Mouse (Mus musculus) WW6 (cell line): ENCODE results near the gene Eefsec.

ENCODE experiments used
- DNase-seq: peaks from one replicate; pipeline ENCODE4 v3.0.0-alpha.2; 2013; ENCODE audit warnings: low read depth, low spot score

Eefsec gene

GRCm38 (mm10) chr6:88416130-88416758, 30.1 kb downstream of the Eefsec start:
- DNase-seq: peak; percentile 5

- no peak for DNase-seq
These were observed 33.7 kb downstream of the Eefsec start for GRCm38 (mm10) chr6:88412604-88413003.

- DNase-seq: no peak
These were observed 36.8 kb downstream of the Eefsec start for GRCm38 (mm10) chr6:88409492-88409891.

- no peak for DNase-seq
These were observed 45.9 kb downstream of the Eefsec start for GRCm38 (mm10) chr6:88400451-88400850.

- no peak for DNase-seq
These were observed 48.4 kb downstream of the Eefsec start for GRCm38 (mm10) chr6:88397985-88398384.

- DNase-seq: no peak
These were observed 57.4 kb downstream of the Eefsec start for GRCm38 (mm10) chr6:88388946-88389345.

- DNase-seq: no peak
These were observed 58.3 kb downstream of the Eefsec start for GRCm38 (mm10) chr6:88387836-88388724.

GRCm38 (mm10) chr6:88384420-88385053, 61.8 kb downstream of the Eefsec start:
- no peak for DNase-seq

- no peak for DNase-seq
These were observed 62.6 kb downstream of the Eefsec start for GRCm38 (mm10) chr6:88383734-88384133.

GRCm38 (mm10) chr6:88379756-88380155, 66.6 kb downstream of the Eefsec start:
- no peak for DNase-seq

- no peak for DNase-seq
These were observed 67.5 kb downstream of the Eefsec start for GRCm38 (mm10) chr6:88378829-88379228.

- DNase-seq: no peak
These were observed 72.1 kb downstream of the Eefsec start for GRCm38 (mm10) chr6:88374247-88374646.

GRCm38 (mm10) chr6:88369851-88370635, 76.3 kb downstream of the Eefsec start:
- DNase-seq: no peak

- DNase-seq: no peak
These were observed 82.8 kb downstream of the Eefsec start for GRCm38 (mm10) chr6:88363475-88364012.

GRCm38 (mm10) chr6:88361096-88361495, 85.2 kb downstream of the Eefsec start:
- no peak for DNase-seq

- DNase-seq: no peak
These were observed 88.1 kb downstream of the Eefsec start for GRCm38 (mm10) chr6:88358210-88358609.

GRCm38 (mm10) chr6:88355866-88356265, 90.5 kb downstream of the Eefsec start:
- no peak for DNase-seq

GRCm38 (mm10) chr6:88352541-88352940, 93.8 kb downstream of the Eefsec start:
- no peak for DNase-seq

- DNase-seq: no peak
These were observed 99.6 kb downstream of the Eefsec start for GRCm38 (mm10) chr6:88346776-88347175.

GRCm38 (mm10) chr6:88345311-88345710, 101.0 kb downstream of the Eefsec start:
- DNase-seq: no peak
